Mouse (Mus musculus) liver, embryonic 13.5 days (tissue): ENCODE data around the gene Usp48. TPM values are rescaled to one million over a fixed set of nuclear protein-coding genes. Genes with fewer than 3 reads are reported as not detected.

Experiments used
- ATAC-seq: fragments of 200-750 bp; cut with Nextera tagmentation; 2 replicates; pipeline ENCODE4 v1.8.0; 2017; ENCODE audit warnings: low read depth, mild to moderate bottlenecking, moderate number of reproducible peaks, moderate library complexity
- DNase-seq: peaks from one replicate; pipeline ENCODE4 v3.0.0; 2022
- H3K27ac ChIP-seq: fragments of 300-500 bp; sonication (generic); 2 replicates; pipeline ENCODE4 v1.5.1; 2015; ENCODE audit warnings: moderate library complexity, mild to moderate bottlenecking, inconsistent platforms
- H3K27me3 ChIP-seq: fragments of 300-500 bp; sonication (generic); 2 replicates; pipeline ENCODE4 v1.6.1; 2015; ENCODE audit warnings: mild to moderate bottlenecking, inconsistent platforms
- H3K36me3 ChIP-seq: fragments of 300-500 bp; sonication (generic); 2 replicates; pipeline ENCODE4 v1.6.1; 2015; ENCODE audit warnings: mild to moderate bottlenecking, inconsistent platforms
- H3K4me1 ChIP-seq: fragments of 300-500 bp; sonication (generic); replicated peaks from 2 replicates; pipeline ENCODE4 v1.6.1; 2015; ENCODE audit warnings: inconsistent platforms
- H3K4me2 ChIP-seq: fragments of 300-500 bp; sonication (generic); 2 replicates; pipeline ENCODE4 v1.6.1; 2015; ENCODE audit warnings: inconsistent platforms, mild to moderate bottlenecking, moderate library complexity
- H3K4me3 ChIP-seq: fragments of 300-500 bp; sonication (generic); replicated peaks from 2 replicates; pipeline ENCODE4 v1.5.1; 2015; ENCODE audit warnings: mild to moderate bottlenecking, inconsistent platforms
- H3K9ac ChIP-seq: fragments of 300-500 bp; sonication (generic); 2 replicates; pipeline ENCODE4 v1.6.1; 2015; ENCODE audit warnings: mild to moderate bottlenecking, inconsistent platforms
- H3K9me3 ChIP-seq: fragments of 300-500 bp; sonication (generic); replicated peaks from 2 replicates; pipeline ENCODE4 v1.6.1; 2016; ENCODE audit warnings: inconsistent platforms
- WGBS: fragments of 180-500 bp; shearing (Covaris S2); methylation state at CpG from one replicate; pipeline ENCODE4 v1.1.7; 2015; ENCODE audit not compliant: insufficient replicate concordance; 5-methylcytosine and 5-hydroxymethylcytosine counted together
- polyA plus RNA-seq: library from polyadenylated mRNA; unstranded; fragments of >200 nt; fragmentation: Nextera tagmentation; extraction: Ambion mirVana; gene quantifications from 2 replicates; pipeline ENCODE4 v1.2.1, GENCODE M21; 2015

Usp48 gene
- polyA plus RNA-seq, 1 experiment from 2014 or later, result 36.0 TPM

- H3K4me1 ChIP-seq, result peaks cover 22% of the 10 kb centered on the region
- WGBS, result 50% methylated on average over 15 of the region's 15 CpGs
- no peak overlapping the region for H3K9ac ChIP-seq
- ATAC-seq (no peak), DNase-seq (no peak)
- H3K4me3 ChIP-seq, result no peak overlapping the region
- H3K27me3 ChIP-seq, result no peaks in the 10 kb centered on the region
- peaks cover 96% of the 10 kb centered on the region for H3K36me3 ChIP-seq
- H3K27ac ChIP-seq, result peak overlapping the region; percentile 21; the same call in 1 of the 2 replicates
- H3K4me2 ChIP-seq, result no peak overlapping the region
- H3K9me3 ChIP-seq, result no peaks in the 10 kb centered on the region
Measured at GRCm38 (mm10) chr4:137610256-137610655, 16.7 kb downstream of the Usp48 start.

- H3K4me2 ChIP-seq, result no peak overlapping the region
- H3K4me1 ChIP-seq, result no peaks in the 10 kb centered on the region
- no peak overlapping the region for H3K9ac ChIP-seq
- H3K36me3 ChIP-seq, result peaks cover 93% of the 10 kb centered on the region
- no peak overlapping the region for H3K4me3 ChIP-seq
- 79% methylated on average over 8 of the region's 8 CpGs for WGBS
- no peaks in the 10 kb centered on the region for H3K9me3 ChIP-seq
- ATAC-seq, result no peak
- no peak for DNase-seq
- H3K27ac ChIP-seq, result no peak overlapping the region
- no peaks in the 10 kb centered on the region for H3K27me3 ChIP-seq
Measured at GRCm38 (mm10) chr4:137622847-137623246, 29.3 kb downstream of the Usp48 start.

- Histone ChIP-seq H3K36me3 (peaks cover 94% of the 10 kb centered on the region), H3K9me3 (no peaks in the 10 kb centered on the region), H3K27me3 (no peaks in the 10 kb centered on the region), H3K4me2 (no peak overlapping the region), H3K4me3 (no peak overlapping the region), H3K9ac (no peak overlapping the region), H3K27ac (no peak overlapping the region), H3K4me1 (no peaks in the 10 kb centered on the region)
- 80% methylated on average over 8 of the region's 8 CpGs for WGBS
- DNase-seq, result no peak
- ATAC-seq, result no peak
Measured at GRCm38 (mm10) chr4:137627476-137628235, 34.1 kb downstream of the Usp48 start.

GRCm38 (mm10) chr4:137628400-137628799 is 34.8 kb downstream of the Usp48 start:
- DNase-seq, result no peak
- no peak overlapping the region for H3K4me2 ChIP-seq
- ATAC-seq, result no peak
- H3K9ac ChIP-seq, result no peak overlapping the region
- H3K27ac ChIP-seq, result no peak overlapping the region
- H3K4me1 ChIP-seq, result no peaks in the 10 kb centered on the region
- WGBS, result 77% methylated on average over 6 of the region's 6 CpGs
- H3K4me3 ChIP-seq, result no peak overlapping the region
- no peaks in the 10 kb centered on the region for H3K9me3 ChIP-seq
- H3K27me3 ChIP-seq, result no peaks in the 10 kb centered on the region
- H3K36me3 ChIP-seq, result peaks cover 94% of the 10 kb centered on the region

GRCm38 (mm10) chr4:137629354-137629753 is 35.8 kb downstream of the Usp48 start:
- Histone ChIP-seq H3K36me3 (peaks cover 93% of the 10 kb centered on the region), H3K4me3 (no peak overlapping the region), H3K27ac (no peak overlapping the region), H3K9me3 (no peaks in the 10 kb centered on the region), H3K4me1 (no peaks in the 10 kb centered on the region), H3K4me2 (no peak overlapping the region), H3K9ac (no peak overlapping the region), H3K27me3 (no peaks in the 10 kb centered on the region)
- no peak for DNase-seq
- 88% methylated on average over 7 of the region's 7 CpGs for WGBS
- no peak for ATAC-seq

DNA sequence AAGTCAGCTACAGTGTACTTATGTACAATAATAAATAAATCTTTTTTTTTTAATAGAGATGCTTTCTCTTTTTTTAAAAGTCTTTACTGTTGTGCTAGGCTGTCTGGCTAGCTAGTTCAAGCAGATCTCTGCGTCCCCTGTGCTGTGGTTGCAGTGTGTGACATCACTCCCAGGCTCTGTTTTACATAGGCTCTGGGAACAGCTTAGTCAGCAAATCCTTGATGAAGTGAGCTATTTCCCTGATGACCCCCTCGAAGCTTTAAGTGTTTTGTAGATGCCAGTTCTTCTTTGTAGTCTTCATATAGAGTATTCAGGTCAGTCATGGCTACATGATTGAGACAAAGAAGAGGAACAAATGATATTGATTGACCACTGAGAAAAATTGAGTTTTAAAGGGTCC is 36.6 kb downstream of the Usp48 start:
- no peak for DNase-seq
- Histone ChIP-seq H3K27me3 (no peaks in the 10 kb centered on the region), H3K27ac (no peak overlapping the region), H3K4me1 (no peaks in the 10 kb centered on the region), H3K9me3 (no peaks in the 10 kb centered on the region), H3K4me2 (no peak overlapping the region), H3K4me3 (no peak overlapping the region), H3K9ac (no peak overlapping the region), H3K36me3 (peaks cover 93% of the 10 kb centered on the region)
- no peak for ATAC-seq
- 64% methylated on average over 2 of the region's 2 CpGs for WGBS

GRCm38 (mm10) chr4:137631596-137631995 is 38.0 kb downstream of the Usp48 start:
- ATAC-seq (no peak), DNase-seq (no peak)
- Histone ChIP-seq H3K36me3 (peaks cover 94% of the 10 kb centered on the region), H3K9me3 (no peaks in the 10 kb centered on the region), H3K4me1 (no peaks in the 10 kb centered on the region), H3K4me2 (no peak overlapping the region), H3K4me3 (no peak overlapping the region), H3K27ac (no peak overlapping the region), H3K27me3 (no peaks in the 10 kb centered on the region), H3K9ac (no peak overlapping the region)
- WGBS, result 69% methylated on average over 3 of the region's 3 CpGs

DNA sequence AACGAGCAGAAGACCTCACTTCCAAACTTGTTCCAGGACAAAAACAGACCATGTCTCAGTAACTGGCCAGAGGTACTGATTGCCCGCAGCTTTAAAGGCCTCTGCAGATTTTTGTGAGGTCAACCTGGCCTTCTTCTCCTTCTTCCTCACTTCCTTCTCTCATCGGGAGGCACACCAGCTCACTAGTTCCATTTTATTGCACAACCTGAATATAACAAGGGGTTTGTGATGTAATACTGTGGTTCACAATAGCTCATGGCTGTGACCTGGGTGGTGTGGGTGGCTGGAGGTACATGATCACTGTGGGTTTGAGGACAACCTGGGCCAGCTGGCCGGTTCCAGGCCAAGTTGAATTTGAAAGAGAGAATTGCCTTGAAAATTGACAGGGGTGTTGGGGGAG is 39.8 kb downstream of the Usp48 start:
- WGBS, result 75% methylated on average over 4 of the region's 4 CpGs
- H3K27ac ChIP-seq, result no peak overlapping the region
- ATAC-seq, result no peak
- H3K9me3 ChIP-seq, result no peaks in the 10 kb centered on the region
- H3K4me3 ChIP-seq, result no peak overlapping the region
- no peak overlapping the region for H3K4me2 ChIP-seq
- peaks cover 96% of the 10 kb centered on the region for H3K36me3 ChIP-seq
- no peaks in the 10 kb centered on the region for H3K4me1 ChIP-seq
- no peaks in the 10 kb centered on the region for H3K27me3 ChIP-seq
- no peak for DNase-seq
- H3K9ac ChIP-seq, result no peak overlapping the region

DNA sequence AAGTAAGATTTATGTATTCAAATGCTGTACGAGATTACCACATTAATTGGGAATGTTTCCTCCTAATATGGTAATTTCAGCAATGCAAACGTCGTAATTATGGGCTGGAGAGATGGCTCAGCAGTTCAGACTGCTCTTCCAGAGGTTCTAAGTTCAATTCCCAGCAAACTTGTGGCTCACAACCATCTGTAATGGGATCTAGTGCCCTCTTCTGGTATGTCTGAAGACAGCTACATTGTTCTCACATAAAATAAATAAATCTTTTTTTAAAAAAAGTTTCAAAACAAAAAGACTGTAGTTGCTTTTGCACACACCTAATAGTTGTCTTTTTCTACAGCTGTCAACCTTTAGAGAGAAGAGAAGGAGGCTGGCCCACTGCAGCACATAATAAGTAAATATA is 43.0 kb downstream of the Usp48 start:
- peaks cover 95% of the 10 kb centered on the region for H3K36me3 ChIP-seq
- no peak for ATAC-seq
- no peaks in the 10 kb centered on the region for H3K27me3 ChIP-seq
- WGBS, result 78% methylated on average over 3 of the region's 3 CpGs
- no peak overlapping the region for H3K27ac ChIP-seq
- peaks cover 4% of the 10 kb centered on the region; the same call in 1 of the 2 replicates for H3K4me1 ChIP-seq
- no peak overlapping the region for H3K4me2 ChIP-seq
- no peak overlapping the region for H3K9ac ChIP-seq
- H3K9me3 ChIP-seq, result no peaks in the 10 kb centered on the region
- DNase-seq, result no peak
- no peak overlapping the region for H3K4me3 ChIP-seq

DNA sequence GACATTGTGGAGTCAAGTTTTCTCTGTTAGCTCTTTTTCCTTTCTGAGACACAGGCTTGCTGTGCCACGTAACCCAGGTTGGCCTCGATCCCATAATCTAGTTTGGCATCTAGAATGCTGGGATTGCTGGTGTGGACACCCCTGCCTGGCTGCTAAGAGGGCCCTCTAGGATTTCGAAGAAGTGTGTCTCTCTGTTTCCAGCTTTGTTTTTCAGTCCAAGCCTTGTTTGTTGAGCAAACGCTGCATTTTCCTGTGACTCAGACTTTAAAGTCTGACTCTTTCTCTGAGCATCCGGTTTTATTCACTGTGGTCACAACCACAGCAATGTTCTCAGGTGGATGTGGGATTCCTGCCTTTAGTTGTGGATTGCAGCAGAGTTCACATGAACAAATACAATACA is 48.0 kb downstream of the Usp48 start:
- Histone ChIP-seq H3K36me3 (peaks cover 85% of the 10 kb centered on the region), H3K4me3 (no peak overlapping the region), H3K9ac (no peak overlapping the region), H3K4me1 (peaks cover 19% of the 10 kb centered on the region), H3K4me2 (no peak overlapping the region), H3K27ac (0 out of 2 replicates have a peak overlapping the region, but pooled peaks have one; percentile 30), H3K9me3 (no peaks in the 10 kb centered on the region), H3K27me3 (no peaks in the 10 kb centered on the region)
- WGBS, result 64% methylated on average over 5 of the region's 5 CpGs
- DNase-seq, result no peak
- no peak for ATAC-seq

- no peak for DNase-seq
- no peak overlapping the region for H3K4me2 ChIP-seq
- ATAC-seq, result no peak
- H3K9ac ChIP-seq, result no peak overlapping the region
- WGBS, result 76% methylated on average over 2 of the region's 2 CpGs
- H3K9me3 ChIP-seq, result no peaks in the 10 kb centered on the region
- peaks cover 19% of the 10 kb centered on the region for H3K4me1 ChIP-seq
- no peaks in the 10 kb centered on the region for H3K27me3 ChIP-seq
- H3K36me3 ChIP-seq, result peaks cover 85% of the 10 kb centered on the region
- no peak overlapping the region for H3K4me3 ChIP-seq
- H3K27ac ChIP-seq, result peak overlapping the region; percentile 24; the same call in 1 of the 2 replicates
Measured at GRCm38 (mm10) chr4:137642101-137642500, 48.5 kb downstream of the Usp48 start.

DNA sequence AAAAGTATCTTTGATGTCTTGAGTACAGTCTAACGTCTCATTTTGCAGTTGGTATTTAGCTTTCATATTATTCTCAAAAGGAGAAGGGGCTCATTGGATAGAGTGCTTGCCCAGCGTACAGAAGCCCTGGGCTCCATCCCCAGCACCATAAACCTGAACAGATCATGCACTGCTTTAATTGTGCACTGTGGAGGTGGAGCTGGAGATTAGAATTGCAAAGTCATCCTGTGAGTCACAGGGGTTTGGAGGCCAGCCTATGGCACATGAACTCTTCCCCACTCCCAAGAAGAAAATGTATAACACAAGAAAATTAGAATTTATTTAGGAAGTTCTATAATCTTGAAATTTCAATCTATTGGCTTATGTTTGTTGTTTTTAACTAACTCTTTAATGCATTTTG is 49.9 kb downstream of the Usp48 start:
- Histone ChIP-seq H3K27me3 (no peaks in the 10 kb centered on the region), H3K9me3 (no peaks in the 10 kb centered on the region), H3K4me1 (peaks cover 19% of the 10 kb centered on the region), H3K36me3 (peaks cover 83% of the 10 kb centered on the region), H3K27ac (no peak overlapping the region), H3K9ac (no peak overlapping the region), H3K4me2 (no peak overlapping the region), H3K4me3 (no peak overlapping the region)
- 65% methylated on average over 2 of the region's 2 CpGs for WGBS
- no peak for DNase-seq
- no peak for ATAC-seq
